Mouse (Mus musculus) embryonic stem cell, embryonic (primary cell): Measurements from ENCODE around the gene Il17d.

Experiments
- CTCF ChIA-PET, 4 experiments: fragments of 300-600 bp in 2 of 4; fragments of 350-600 bp in 2 of 4; sonication (Branson Sonifier 250); formaldehyde crosslinking; loops; one replicate each; lab custom pipeline; 2022; ENCODE audit warnings: inconsistent platforms in 2 of 4; lab: Charles Lee
- POLR2A ChIA-PET, 4 experiments: fragments of 300-600 bp in 2 of 4; fragments of 350-600 bp in 2 of 4; sonication (Branson Sonifier 250); formaldehyde crosslinking; loops; one replicate each; lab custom pipeline; 2022; ENCODE audit warnings: antibody characterized with exemption in 4 of 4, inconsistent platforms in 1 of 4; lab: Charles Lee

Gene Il17d

DNA sequence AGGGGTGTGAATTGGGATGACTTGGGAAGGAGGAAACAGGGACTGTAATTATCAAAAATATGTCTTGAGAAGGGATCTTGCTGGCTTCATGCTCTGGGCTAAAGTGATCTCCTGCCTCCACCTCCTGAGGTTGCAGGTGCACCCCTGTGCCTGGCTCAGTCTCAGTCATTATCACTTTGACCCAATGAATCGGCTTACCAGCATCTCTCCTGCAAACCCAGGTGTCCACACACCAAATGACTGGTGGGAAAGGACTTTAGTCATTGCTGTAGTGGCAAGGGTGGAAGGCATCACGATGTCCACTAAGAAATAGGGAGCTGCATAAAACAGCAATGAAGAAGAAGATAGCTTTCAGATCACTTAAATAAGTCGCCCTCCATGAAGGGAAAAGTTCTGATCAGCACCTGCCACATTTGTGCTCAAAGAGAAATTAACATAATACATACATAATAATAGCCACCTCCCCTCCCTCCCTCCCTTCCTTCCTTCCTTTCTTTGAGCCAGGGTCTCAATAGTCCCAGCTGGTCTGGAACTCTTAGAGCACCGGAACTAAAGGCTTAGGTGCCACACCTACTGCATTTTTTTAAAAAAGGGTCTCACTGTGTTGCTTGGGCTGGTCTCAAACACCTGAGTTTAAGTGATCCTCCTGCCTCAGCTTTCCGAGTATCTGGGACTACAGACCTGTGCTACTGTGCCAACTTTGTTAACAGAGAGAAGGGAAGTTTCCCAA lies 5.4 kb downstream of the Il17d start:
- ChIA-PET POLR2A (interaction anchor here in 3 of 4 experiments (0.6 to 3.3 kb wide), 26 partner anchors 8 to 297 kb away, joined by 3 to 18 read pairs (median 4); partner anchors contain the start of gene Cryl1 (in 1 of the 3)), CTCF (interaction anchor here in 3 of 4 experiments (0.5 to 1.1 kb wide), 8 partner anchors 13 to 794 kb away, joined by 3 to 6 read pairs (median 3); partner anchors contain the start of genes Eef1akmt1 (in 1 of the 3) and Micu2 (in 1 of the 3))

DNA sequence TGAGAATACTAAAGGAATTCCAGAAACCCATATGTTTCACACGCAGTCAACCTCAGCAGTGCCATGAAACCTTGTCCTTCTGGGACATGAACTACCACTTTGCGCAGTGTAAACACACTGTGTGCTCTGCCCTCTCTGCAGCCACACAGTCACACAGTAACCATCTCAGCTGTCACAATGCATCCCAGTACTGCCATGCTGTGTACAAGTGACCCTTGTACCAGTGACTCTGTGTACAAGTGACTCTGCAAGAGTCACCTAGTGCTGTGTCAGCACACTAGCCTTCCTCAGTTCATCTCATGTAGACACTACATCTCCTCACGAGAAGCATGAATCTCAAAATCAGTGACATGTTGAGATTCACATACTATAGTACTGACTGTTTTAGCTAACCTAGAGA lies 8.0 kb downstream of the Il17d start:
- POLR2A ChIA-PET, result no interaction called here
- CTCF ChIA-PET, result interaction anchor here (0.5 to 1.8 kb wide), 7 partner anchors 8 to 143 kb away, joined by 3 to 4 read pairs (median 4); partner anchors contain the start of gene Il17d (in 1 of the 4)

DNA sequence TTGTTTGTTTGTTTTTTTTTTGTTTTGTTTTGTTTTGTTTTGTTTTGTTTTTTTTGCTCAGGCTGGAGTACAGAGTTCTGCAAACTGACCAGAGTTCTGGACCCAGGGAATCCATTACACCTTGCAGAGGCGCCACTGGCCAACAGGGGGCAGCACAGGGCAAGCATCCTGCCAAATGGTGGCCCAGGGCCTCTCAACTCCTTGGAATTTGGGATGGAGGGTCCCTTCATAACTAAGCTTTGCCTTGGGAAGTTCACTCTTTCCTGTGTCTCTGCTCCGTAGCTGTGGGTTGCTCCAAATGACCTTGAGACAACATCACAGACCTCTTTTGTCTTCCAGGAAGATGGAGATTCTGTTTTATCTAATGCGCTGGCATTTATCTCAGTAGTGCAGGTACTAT lies 8.6 kb downstream of the Il17d start:
- POLR2A ChIA-PET, result interaction anchor here in 1 of 4 experiments (1.0 to 3.3 kb wide), 3 partner anchors 8 to 83 kb away, joined by 3 to 28 read pairs (median 5); partner anchors contain the start of gene Il17d
- CTCF ChIA-PET, result interaction anchor here in 3 of 4 experiments (0.5 to 1.8 kb wide), 15 partner anchors 9 to 142 kb away, joined by 3 to 5 read pairs (median 3); partner anchors contain the start of genes Eef1akmt1 (in 1 of the 3) and Il17d (in 1 of the 3)

DNA sequence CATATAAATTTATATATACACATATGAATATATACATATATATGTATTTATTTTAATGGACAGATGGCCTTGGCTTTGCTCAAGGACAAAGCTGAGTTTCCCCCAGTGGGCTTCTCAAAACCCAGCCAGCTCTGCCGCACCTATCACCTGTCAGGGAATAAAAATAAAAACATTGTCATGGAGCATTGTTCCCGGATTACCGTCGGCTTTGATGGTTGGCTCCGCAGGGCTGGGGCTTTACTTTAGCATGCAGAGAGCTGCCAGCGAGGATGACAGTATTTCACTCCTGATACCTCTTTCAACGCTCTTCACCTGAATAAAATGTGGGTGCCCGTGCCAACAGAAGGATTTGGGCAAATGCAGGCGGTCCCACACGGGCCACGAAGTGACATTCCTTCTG lies 9.3 kb downstream of the Il17d start:
- ChIA-PET POLR2A (interaction anchor here in 3 of 4 experiments (0.5 to 4.0 kb wide), 7 partner anchors 7 to 83 kb away, joined by 3 to 28 read pairs (median 4); partner anchors contain the start of gene Il17d (in 1 of the 3)), CTCF (interaction anchor here in 3 of 4 experiments (0.5 to 1.8 kb wide), 13 partner anchors 8 to 109 kb away, joined by 3 to 5 read pairs (median 3); partner anchors contain the start of gene Il17d (in 1 of the 3))

DNA sequence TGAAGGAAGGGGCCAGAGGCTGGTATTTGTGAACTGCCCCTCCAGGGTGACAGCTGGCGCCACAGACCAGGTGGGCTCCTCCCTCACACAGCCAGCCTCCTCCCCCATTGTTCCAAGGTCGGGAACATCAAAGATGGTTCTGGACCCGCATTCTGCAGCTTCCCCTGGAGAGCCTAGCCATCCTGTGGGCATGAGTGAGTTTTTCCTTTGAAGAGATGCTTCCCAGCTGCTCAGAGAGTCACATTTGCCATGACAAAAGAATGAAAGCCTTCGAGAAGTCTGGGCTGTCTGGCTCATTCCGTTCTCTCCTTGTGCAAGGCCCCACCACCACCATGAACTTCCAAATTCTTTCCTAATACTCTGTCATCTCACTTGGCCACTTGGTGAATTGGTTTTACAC lies 9.8 kb downstream of the Il17d start:
- CTCF ChIA-PET, result interaction anchor here in 3 of 4 experiments (0.5 to 1.8 kb wide), 6 partner anchors 11 to 473 kb away, joined by 3 to 7 read pairs (median 4); no protein-coding TSS in a partner anchor
- POLR2A ChIA-PET, result interaction anchor here in 3 of 4 experiments (0.5 to 4.0 kb wide), 9 partner anchors 7 to 136 kb away, joined by 3 to 28 read pairs (median 3); partner anchors contain the start of genes Cryl1 (in 1 of the 3) and Il17d (in 1 of the 3)

DNA sequence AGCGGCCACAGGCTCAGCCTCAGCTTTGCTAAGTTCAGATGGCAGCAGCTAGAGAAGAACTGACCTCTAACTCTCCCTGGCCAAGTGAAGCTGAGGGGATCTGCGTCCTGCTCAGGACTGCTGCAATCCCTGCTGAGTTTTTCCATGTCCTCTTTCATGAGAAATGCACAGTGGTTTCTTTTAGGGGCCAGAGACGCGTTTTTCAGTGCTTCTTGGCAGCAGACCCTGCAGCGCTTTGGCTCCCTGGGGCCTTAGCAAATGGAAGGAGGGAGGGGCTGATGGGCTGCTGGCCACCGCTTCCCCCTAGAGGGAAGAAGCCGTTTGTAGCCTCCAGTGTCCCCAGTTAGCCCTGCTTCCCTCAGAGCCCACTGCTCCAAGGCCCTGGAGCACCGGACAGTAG lies 10.4 kb downstream of the Il17d start:
- ChIA-PET CTCF (interaction anchor here in 1 of 4 experiments (0.9 kb wide), 1 partner anchor 14 kb away, joined by 3 read pairs; no protein-coding TSS in a partner anchor), POLR2A (interaction anchor here in 2 of 4 experiments (0.8 to 4.0 kb wide), 9 partner anchors 8 to 137 kb away, joined by 3 to 28 read pairs (median 3); partner anchors contain the start of genes Cryl1 (in 1 of the 2) and Il17d (in 1 of the 2))

DNA sequence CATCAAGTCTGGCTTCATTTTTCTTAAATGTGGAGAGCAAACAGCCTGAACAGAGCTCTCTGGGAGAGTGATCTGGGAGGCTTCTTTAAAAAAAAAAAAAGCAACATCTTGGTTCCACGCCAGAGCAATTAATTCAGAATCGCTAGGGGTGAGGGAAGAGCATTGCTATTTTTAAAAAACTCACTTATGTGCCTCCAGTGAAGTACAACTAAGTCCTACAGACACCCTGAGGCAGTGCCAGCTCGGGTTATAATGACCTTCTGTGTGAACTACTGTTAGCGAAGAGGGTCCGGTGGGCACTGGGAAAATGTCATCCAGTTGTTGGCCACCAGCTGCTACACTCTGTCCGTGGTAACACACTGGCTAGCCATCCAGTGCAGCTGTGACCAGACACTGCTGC lies 11.1 kb downstream of the Il17d start:
- POLR2A ChIA-PET, result interaction anchor here in 2 of 4 experiments (1.2 to 4.0 kb wide), 6 partner anchors 8 to 137 kb away, joined by 3 to 28 read pairs (median 5); partner anchors contain the start of genes Cryl1 (in 1 of the 2) and Il17d (in 1 of the 2)

DNA sequence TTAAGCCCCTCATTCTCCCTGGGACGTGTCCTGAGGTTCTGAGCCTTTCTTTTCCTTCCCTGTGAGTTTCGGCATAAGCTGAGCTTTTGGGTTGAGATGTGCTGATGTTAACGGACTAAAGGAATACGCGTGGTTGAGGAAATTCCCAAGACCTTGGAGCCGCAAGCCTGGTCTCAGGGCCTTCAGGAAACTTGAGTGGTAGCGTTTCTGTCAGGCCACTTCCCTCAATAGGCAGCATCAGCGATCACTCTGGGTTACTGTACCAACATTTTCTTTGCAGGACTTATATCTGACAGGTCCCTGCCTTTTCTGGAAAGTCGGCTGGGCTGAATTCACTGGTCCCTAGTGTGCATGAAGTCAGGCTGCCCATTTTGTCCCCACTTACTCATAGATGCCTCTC lies 12.2 kb downstream of the Il17d start:
- POLR2A ChIA-PET, result interaction anchor here in 2 of 4 experiments (0.8 to 4.0 kb wide), 11 partner anchors 7 to 109 kb away, joined by 3 to 18 read pairs (median 5); no protein-coding TSS in a partner anchor
- CTCF ChIA-PET, result interaction anchor here in 2 of 4 experiments (0.6 kb wide), 3 partner anchors 17 to 178 kb away, joined by 3 to 13 read pairs (median 4); no protein-coding TSS in a partner anchor

More for the DNA sequence above, 11.1 kb downstream of the Il17d start:
- CTCF ChIA-PET, result no interaction called here

DNA sequence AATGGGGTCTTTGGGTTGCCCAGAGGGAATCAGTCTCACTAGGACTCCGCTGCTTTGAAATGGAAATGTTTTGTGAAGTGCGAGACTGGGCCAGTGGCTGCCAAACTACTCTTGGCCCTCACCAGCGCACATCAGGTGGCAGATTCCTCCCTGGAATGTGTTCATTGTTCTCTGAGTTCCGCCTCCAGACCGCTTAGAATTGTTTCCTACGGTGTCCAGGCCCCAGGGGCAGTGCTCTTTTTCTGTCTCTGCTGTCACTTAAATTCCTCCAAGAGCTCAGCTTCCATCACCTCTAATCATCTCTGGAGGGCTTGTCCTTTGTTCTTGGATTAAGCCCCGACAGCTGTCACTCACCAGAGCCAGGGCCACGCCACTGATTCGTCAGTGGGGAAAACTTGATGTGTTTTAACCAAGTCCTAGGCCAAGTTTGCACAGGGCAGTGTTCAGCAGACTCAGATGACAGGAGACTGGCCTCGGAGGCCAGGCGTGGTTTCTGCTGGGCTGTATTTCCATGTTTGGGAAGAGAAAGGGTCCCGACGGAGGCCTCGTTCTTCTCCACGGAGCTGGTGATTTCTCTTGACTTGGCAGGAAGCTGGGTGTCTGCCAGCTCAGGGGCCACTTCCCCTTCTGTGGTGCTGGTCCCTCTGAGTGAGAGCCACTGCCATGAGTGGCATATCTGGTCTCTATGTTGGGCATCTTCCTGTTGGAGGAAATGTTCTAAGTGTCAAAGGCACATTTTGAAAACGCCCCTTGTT lies 12.9 kb downstream of the Il17d start:
- ChIA-PET POLR2A (interaction anchor here in 2 of 4 experiments (0.7 to 4.0 kb wide), 15 partner anchors 8 to 110 kb away, joined by 3 to 18 read pairs (median 5); no protein-coding TSS in a partner anchor), CTCF (interaction anchor here in 1 of 4 experiments (0.6 kb wide), 1 partner anchor 17 kb away, joined by 3 read pairs; no protein-coding TSS in a partner anchor)

DNA sequence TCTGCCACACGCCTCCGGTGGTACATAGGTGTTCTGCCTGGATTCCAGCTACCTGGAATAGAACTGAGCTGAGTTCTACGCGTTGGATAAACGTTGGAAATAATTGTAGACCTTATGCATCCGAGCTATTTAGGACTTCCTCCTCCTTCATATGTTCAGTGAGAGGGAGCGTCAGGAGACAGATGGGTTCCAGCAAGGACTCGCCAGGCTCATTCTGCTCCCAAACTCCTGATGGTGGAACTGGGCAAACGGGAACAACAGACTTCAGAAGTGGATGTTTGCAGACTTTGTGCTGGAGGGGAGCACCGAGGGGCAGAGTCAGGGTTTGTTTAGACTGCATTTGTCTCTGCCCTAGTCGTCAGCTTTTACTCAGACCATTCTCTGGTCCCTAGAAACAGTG lies 16.1 kb downstream of the Il17d start:
- POLR2A ChIA-PET, result interaction anchor here in 3 of 4 experiments (0.6 to 2.5 kb wide), 4 partner anchors 11 to 1923 kb away, joined by 4 to 9 read pairs (median 6); partner anchors contain the start of gene Rec8 (in 1 of the 3)
- CTCF ChIA-PET, result no interaction called here

DNA sequence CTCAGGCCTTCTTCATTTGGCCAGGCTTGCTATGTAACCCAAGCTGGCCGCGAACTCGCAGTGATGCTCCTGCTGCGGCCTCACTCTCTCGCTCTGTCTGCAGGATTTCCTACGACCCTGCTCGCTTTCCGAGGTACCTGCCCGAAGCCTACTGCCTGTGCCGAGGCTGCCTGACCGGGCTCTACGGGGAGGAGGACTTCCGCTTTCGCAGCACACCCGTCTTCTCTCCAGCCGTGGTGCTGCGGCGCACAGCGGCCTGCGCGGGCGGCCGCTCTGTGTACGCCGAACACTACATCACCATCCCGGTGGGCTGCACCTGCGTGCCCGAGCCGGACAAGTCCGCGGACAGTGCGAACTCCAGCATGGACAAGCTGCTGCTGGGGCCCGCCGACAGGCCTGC lies 17.7 kb downstream of the Il17d start:
- CTCF ChIA-PET, result interaction anchor here in 3 of 4 experiments (0.6 to 1.8 kb wide), 4 partner anchors 9 to 63 kb away, joined by 3 to 4 read pairs (median 3); no protein-coding TSS in a partner anchor

DNA sequence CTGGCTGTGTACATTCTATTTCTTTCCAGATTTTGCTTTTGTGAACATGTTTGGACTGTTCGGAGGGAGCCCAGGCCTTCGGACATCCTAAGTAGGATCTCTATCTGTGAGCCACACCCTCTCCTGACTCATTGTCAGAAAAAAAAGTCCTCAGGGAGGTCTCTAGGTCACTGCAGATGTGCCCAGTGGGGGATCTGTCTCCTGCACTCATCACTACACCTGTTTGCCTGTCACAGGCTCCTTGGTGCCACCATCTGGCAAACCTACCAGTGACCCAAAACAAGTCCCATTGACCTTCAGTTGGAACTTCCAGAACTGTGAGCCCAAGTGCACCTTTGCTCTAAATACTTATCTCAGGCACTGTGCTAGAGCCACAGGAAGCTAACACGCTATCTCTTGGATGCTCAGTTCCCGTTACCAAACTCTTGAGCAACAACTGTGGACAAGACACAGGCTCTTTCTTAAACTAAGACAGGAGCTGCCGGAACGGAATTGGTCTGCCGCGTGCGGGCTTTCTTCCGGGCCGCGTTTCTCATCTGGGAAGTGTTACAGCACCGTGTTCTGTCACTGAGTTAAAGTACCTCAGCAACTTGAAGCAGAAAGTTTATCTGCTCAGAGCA lies 19.0 kb downstream of the Il17d start:
- CTCF ChIA-PET, result interaction anchor here in 1 of 4 experiments (1.3 kb wide), 1 partner anchor 10 kb away, joined by 3 read pairs; no protein-coding TSS in a partner anchor
- POLR2A ChIA-PET, result interaction anchor here in 1 of 4 experiments (1.7 to 2.6 kb wide), 2 partner anchors 15 to 108 kb away, joined by 3 to 18 read pairs; no protein-coding TSS in a partner anchor

More for the DNA sequence above, 17.7 kb downstream of the Il17d start:
- POLR2A ChIA-PET, result interaction anchor here (0.9 to 1.9 kb wide), 8 partner anchors 9 to 110 kb away, joined by 3 to 5 read pairs (median 4); no protein-coding TSS in a partner anchor

DNA sequence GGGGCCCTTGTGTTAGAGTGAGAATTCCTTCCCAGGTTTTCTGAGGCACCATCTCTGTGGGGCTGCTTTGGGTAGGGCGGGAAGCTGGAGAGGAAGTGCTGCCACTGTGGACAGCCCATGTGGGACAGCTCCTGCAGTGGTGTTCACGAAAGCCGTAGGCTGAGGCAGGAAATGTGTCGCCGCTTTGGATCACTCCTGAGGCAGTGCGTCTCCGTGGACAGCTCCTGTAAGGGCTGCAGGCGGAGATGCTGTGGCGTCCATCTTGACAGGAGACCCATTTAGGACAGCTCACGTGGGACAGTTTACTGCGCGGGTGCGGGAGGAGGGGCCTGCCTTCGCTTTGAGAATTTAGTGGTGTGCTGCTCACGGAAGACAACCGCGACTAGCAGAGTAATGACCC lies 20.9 kb downstream of the Il17d start:
- ChIA-PET POLR2A (interaction anchor here in 2 of 4 experiments (0.6 to 2.7 kb wide), 13 partner anchors 8 to 187 kb away, joined by 3 to 20 read pairs (median 4); partner anchors contain the start of gene Eef1akmt1 (in 1 of the 2)), CTCF (interaction anchor here in 3 of 4 experiments (0.5 to 1.2 kb wide), 4 partner anchors 10 to 21 kb away, joined by 3 to 9 read pairs (median 4); no protein-coding TSS in a partner anchor)

DNA sequence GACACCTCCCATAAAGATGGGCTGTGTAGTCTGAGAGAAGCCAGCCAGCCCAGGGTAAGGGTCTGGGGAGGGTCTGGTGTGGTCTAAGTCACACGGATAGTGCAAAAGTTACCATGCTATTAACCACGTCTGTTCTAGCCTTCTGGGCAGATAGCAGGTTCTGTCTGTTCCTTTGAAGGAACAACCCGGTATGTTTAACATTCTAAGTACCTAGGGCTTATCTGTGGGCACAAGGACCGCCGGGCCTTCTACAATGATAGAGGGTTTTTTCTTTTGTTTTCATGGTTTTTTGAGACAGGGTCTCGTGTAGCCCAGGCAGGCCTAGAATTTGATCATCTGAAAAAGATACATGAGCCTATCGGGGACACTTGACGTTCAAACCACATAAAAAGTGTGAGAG lies 21.6 kb downstream of the Il17d start:
- ChIA-PET POLR2A (interaction anchor here in 2 of 4 experiments (0.8 to 2.7 kb wide), 17 partner anchors 9 to 186 kb away, joined by 3 to 20 read pairs (median 4); partner anchors contain the start of gene Eef1akmt1 (in 1 of the 2)), CTCF (interaction anchor here in 2 of 4 experiments (1.1 to 1.2 kb wide), 2 partner anchors 12 to 13 kb away, joined by 4 to 5 read pairs; no protein-coding TSS in a partner anchor)

DNA sequence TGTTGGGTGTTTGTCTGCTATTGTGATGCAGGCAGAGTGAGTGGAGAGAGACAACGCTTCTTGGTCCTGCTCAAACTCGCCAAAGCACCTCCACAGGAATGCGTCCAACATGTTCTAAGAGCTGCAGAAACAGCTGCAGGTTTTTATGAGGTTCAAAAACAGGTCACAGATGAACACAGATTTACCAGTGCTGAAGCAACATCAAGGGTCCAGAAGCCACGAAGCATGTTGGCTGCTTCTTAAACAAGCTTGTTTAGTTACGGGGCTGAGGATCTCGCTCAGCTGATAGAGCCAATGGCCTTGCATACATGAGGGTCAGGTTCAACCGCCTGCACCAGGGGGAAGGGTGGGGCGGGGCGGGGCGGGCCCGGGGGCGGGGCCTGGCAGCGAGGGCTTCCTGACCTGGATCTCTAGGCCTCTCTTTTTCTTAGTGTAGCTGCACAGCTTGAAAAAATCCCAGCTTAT lies 22.0 kb downstream of the Il17d start:
- CTCF ChIA-PET, result interaction anchor here in 2 of 4 experiments (0.6 to 1.1 kb wide), 2 partner anchors 13 to 15 kb away, joined by 4 to 5 read pairs; no protein-coding TSS in a partner anchor
- POLR2A ChIA-PET, result interaction anchor here in 2 of 4 experiments (0.8 to 2.7 kb wide), 13 partner anchors 9 to 102 kb away, joined by 3 to 20 read pairs (median 4); partner anchors contain the start of gene Eef1akmt1 (in 1 of the 2)

DNA sequence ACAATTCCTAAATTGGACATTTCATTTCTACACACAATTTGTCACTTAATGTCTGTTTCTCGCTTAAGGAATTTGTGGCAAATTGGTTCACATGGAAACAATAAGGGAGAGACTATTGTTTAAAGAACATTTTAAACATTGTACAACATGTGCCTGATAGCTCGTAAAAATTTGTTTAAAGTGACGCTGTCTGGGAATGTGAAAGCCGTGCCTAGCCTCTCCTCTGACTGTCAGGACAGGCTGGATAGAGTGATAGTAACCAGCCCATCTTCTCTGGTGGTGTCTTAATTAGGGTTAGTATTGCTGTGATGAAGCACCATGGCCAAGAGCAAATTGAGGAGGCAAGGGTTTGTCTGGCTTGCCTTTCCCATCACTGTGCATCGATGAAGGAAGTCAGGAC lies 22.5 kb downstream of the Il17d start:
- CTCF ChIA-PET, result interaction anchor here in 2 of 4 experiments (0.6 to 1.1 kb wide), 2 partner anchors 13 to 15 kb away, joined by 4 to 5 read pairs; no protein-coding TSS in a partner anchor
- POLR2A ChIA-PET, result interaction anchor here in 2 of 4 experiments (0.8 to 2.7 kb wide), 12 partner anchors 8 to 101 kb away, joined by 3 to 20 read pairs (median 4); partner anchors contain the start of gene Eef1akmt1 (in 1 of the 2)
